Mouse (Mus musculus) layer of hippocampus, adult 2 months (tissue): ENCODE measurements around the gene Gm2897. TPM values are rescaled to one million over a fixed set of nuclear protein-coding genes. Genes with fewer than 3 reads are reported as not detected.
"Not testable (repeated sequence)": the region's sequence is repeated elsewhere in the genome, so short reads cannot be mapped to it uniquely, and the experiment has no call there.

Experiments
- DNase-seq, 2 experiments: peaks; one replicate each; pipeline ENCODE4 v3.0.0; 2022; ENCODE audit warnings: low spot score in 2 of 2
- H3K27ac ChIP-seq: fragments of 200-600 bp; 2 replicates; pipeline ENCODE4 v1.8.1; 2022
- H3K4me3 ChIP-seq: fragments of 200-600 bp; 2 replicates; pipeline ENCODE4 v1.8.1; 2022; ENCODE audit warnings: mild to moderate bottlenecking
- CTCF ChIP-seq: fragments of 200-600 bp; conservative IDR thresholded peaks from 2 replicates; pipeline ENCODE4 v1.8.1; 2022; ENCODE audit warnings: antibody characterized with exemption, mild to moderate bottlenecking, moderate library complexity
- long read RNA-seq, 2 experiments: library from polyadenylated mRNA; stranded (forward); transcript quantifications; one replicate each; pipeline ENCODE4 v2.0.0; 2021; ENCODE audit warnings: borderline mapping rate in 2 of 2
- total RNA-seq, 2 experiments: library from RNA; stranded (reverse); gene quantifications; 2 replicates each; pipeline ENCODE4 v1.2.3; 2021

Gene Gm2897
- 1 to 10 TPM in 1 of 2 experiments, under 1 TPM in 1; 0.88 to 1.1 TPM for total RNA-seq
- long read RNA-seq, experiment 1, result 0 reads
- long read RNA-seq, experiment 2, result 0 reads

GRCm38 (mm10) chr14:3048727-3049512 lies at the start of gene Gm2897:
Gm2897 (plus strand) TSS chr14:3049285.
- peak within 1 kb of the TSS; percentile 50 for H3K4me3 ChIP-seq
- not testable (repeated sequence) for DNase-seq, H3K27ac ChIP-seq

DNA sequence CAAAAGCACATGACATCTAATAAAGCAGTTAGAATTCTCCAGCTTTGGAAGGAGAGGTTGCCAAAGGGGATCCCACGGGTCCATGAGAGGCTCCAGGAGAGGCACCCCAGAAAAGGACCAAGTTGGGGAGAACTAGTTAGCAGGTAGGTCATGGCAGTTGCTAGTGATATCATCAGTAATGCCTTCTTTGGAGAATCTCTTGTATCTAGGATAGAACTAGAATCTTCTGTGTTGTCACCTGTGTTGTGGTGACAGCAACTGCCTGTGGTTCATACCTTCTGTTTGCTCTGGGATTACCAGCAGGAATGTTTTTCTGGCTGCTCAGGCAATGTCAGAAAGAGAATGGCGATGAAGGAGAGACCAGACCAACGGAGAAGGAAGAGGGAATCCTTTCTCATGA lies 19.4 kb upstream of the Gm2897 start, which contains the start of gene Gm2888:
Gene Gm2888, plus strand, starts transcription at position 301 of the 400 bp plus-strand sequence.
- not testable (repeated sequence) for DNase-seq, H3K4me3 ChIP-seq, H3K27ac ChIP-seq

- peak in 1 of 2 experiments; percentile 8 for DNase-seq
- peak overlapping the region; percentile 50 for H3K4me3 ChIP-seq
- not testable (repeated sequence) for H3K27ac ChIP-seq
These were observed 372 bp downstream of the Gm2897 start for GRCm38 (mm10) chr14:3049513-3049800.

GRCm38 (mm10) chr14:3050087-3050486 lies 1.0 kb downstream of the Gm2897 start:
- DNase-seq, result not testable (repeated sequence)

DNA sequence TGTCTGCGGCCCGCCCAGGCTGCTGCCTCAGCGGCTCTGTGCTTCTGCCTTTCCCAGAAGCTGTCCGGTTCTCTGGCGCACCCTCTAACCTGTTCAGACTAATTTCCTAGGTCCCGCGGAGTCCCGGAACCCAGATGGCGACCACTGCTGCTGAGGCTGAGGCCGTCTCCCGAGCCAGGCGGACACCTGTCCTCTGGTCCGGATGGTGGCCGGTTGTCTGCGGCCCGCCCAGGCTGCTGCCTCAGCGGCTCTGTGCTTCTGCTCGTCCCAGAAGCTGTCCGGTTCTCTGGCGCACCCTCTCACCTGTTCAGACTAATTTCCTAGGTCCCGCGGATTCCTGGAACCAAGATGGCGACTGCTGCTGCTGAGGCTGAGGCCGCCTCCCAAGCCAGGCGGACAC lies 67.0 kb downstream of the Gm2897 start:
- DNase-seq, result peak; percentile 5 to 8
- H3K4me3 ChIP-seq, H3K27ac ChIP-seq: not testable (repeated sequence)

More at GRCm38 (mm10) chr14:3050087-3050486, 1.0 kb downstream of the Gm2897 start:
- H3K4me3 ChIP-seq, H3K27ac ChIP-seq: not testable (repeated sequence)
- TF ChIP-seq CTCF, result peak; percentile 58

Other genes starting within 250 kb of the Gm2897 start
- gene Gm2888, start 19.3 kb upstream of the Gm2897 start, total RNA-seq, result not detected
- gene Gm10340, start 84.7 kb downstream of the Gm2897 start, total RNA-seq, result not detected
- gene Gm5795, start 139.0 kb downstream of the Gm2897 start, total RNA-seq, result not detected
- gene D830030K20Rik, start 159.2 kb downstream of the Gm2897 start, total RNA-seq, result 1 to 10 TPM; 4.4 to 5.4 TPM